Mouse (Mus musculus): ENCODE results near the gene Ctsl.

Gene Ctsl

DNA sequence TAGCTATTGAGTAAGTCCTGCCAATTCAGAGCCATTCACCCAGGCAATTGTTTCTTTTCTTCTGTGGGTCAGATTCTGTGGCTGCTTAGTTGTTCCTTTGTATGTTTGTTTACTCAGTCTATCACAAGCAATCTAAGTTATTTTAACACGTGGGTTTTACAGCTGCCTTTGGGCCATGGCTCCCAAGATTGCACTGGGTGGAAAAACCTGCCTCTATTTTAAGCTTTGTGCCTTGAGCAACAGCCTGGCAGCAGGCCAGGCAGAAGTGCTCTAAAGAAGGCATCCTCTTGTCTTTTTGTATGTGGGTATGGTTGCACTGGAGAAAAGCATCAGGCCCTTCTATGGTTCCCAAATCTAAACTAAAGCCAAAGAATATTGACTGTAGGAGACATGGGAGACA, 3.0 kb upstream of the Ctsl start:
- WGBS: 10% methylated on average over 1 of the region's 1 CpGs

DNA sequence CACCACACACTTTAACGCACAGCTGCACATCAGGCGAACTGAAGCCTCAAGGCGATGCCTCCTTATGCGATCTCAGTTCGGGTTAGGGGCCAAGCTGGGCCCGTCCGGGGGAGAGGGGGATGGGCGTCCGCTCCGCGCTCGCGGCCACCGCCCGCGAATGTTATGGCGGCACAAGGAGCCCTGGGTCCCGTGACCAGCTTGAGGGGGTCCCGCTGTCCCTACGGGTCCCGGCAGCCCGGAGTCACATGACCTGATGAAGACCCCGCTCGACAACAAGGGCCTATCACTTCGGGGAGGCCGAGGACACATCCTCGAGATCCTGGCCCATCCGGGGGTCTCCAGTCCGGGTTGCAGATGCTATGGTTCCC, 901 bp downstream of the Ctsl start:
- 1% methylated on average over 29 of the region's 29 CpGs for WGBS

DNA sequence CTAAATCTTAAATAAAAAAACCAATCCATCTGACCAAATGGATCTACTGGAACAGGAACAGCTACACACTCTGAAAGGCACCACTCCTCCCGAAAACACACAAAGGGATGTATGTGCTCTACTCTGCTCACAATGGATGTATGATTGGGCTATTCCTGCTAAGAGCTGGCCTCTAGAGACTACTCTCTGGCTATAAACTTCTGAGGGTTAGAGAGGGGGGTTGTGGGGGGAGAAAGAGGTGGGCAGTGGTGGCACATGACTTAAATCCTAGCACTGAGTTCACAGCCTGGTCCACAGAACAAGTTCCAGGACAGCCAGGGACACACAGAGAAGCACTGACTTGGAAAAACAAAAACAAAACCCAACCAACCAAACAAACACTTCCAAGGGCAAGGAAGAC, 2.1 kb downstream of the Ctsl start:
- WGBS: 85% methylated on average over 1 of the region's 1 CpGs

- WGBS: 96% methylated on average over 5 of the region's 5 CpGs
Observed at GRCm38 (mm10) chr13:64367615-64368014, 3.1 kb downstream of the Ctsl start.

DNA sequence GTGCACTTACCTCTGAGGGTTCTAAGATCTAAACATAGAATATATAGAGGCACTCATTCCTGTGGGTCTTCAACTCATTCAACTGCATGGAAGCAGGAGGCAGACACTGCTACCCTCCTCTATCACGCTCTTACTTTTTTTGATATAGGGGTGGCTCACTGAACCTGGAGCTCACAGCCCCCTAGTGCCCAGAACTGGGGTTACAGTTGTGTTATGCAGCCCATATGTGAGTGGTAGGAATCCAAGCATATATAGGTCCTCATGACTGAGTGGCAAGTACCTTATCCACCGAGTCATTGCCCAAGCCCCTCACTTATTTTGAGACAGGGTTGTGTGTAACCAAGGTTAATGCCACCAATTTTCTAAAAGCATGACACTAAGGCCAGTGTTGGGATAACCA, 6.4 kb downstream of the Ctsl start:
- WGBS: 73% methylated on average over 2 of the region's 2 CpGs

- 89% methylated on average over 6 of the region's 6 CpGs for WGBS
Observed at GRCm38 (mm10) chr13:64362139-64362538, 8.6 kb downstream of the Ctsl start.

DNA sequence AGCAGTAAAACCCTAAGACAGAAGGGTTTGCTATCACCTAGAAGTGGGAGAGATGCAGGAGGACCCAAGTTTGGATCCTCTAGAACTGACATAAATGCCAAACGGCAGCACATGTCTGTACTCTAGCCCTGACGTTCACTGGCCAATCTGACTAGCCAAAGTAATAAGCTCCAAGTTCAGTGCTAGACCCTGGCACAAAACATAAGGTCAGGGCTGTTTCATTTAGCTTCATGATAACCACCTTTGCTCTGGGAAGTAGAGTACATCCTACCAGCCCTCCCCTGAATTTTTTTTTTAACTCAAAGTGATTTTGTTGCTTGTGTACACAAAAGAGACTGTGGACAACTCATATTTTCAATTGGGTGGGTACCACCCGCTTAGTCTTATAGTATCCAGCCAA, 9.7 kb downstream of the Ctsl start:
- 92% methylated on average over 3 of the region's 3 CpGs for WGBS

DNA sequence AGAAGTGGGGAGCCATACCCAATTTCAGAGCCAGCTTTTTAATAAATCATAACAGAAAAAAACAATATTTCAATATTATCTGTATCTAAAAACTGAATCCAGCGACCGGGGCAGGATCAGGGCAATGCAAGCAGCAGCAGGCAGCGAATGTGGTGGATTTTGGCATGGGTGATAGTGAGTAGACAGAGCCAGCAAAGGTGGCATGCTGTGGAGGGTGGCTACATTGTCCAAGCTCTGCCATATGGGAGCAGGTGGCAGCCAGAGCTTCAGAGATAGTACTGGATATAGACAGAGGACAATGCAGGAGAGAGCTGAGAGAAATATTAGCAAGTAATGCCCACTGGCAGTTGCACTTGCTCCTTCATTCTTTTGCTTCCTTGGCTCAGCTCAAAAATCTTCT, 11.0 kb downstream of the Ctsl start:
- WGBS: 81% methylated on average over 3 of the region's 3 CpGs

DNA sequence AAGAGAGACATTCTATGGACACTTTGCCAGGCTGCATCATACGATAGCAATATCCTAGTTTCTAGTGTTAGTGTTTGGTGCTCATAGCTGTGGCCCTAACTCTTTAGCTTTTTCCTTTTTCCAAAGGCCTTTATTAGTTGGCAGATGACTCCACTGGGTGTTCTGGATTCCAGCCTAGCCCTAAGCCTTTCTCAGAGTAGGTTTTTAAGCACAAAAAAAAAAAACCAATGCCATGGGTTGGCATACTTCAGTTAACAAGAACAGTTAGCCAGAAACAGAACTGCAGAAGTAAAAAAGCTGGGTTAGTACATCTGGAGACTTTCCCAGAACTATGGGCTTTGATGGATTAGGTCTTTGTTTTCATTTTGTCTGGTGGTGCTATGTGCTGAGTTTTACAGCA, 12.2 kb downstream of the Ctsl start:
- WGBS: 68% methylated on average over 1 of the region's 1 CpGs

DNA sequence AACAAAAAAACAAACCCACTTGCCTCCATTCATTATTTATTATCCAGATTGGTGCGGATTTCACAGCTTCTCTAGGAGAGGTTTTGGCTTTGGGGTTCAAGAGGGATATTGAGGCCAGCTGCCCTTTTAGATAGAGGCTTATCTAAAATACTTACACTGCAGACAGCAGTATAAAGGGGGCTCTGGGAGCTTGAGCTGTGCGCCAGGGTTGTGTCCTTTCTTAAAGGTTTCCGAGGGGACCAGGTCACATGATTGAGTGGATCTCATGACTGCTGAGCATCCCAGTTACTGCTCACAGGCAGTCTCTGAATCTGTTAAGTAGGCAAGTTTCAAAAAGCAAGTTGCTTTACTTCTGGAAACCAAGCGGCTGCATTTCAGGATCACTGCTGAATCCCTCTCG, 13.3 kb downstream of the Ctsl start:
- 83% methylated on average over 5 of the region's 5 CpGs for WGBS

GRCm38 (mm10) chr13:64349474-64349873, 21.2 kb downstream of the Ctsl start:
- 90% methylated on average over 2 of the region's 2 CpGs for WGBS

GRCm38 (mm10) chr13:64344082-64344501, 26.6 kb downstream of the Ctsl start:
- 3% methylated on average over 9 of the region's 9 CpGs for WGBS

DNA sequence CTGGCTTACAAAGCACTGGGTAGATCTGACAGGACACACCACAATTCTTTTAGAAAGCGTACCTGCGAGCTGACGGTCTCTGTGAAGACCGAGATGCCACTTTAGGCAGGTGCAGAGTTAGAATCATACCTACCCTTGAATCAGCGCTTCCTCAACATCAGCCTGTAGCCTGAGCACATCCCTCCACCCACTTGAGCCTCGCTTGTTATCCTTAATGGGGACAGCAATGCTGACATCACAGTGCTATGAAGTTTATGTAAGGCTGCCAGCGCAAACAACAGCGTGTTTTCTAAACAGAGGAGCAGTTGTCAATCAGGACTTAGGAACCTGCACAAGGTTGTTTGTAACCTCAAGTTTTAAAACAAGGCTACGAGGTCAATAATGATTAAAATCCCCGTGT, 27.1 kb downstream of the Ctsl start:
- WGBS: 16% methylated on average over 10 of the region's 10 CpGs

- 85% methylated on average over 4 of the region's 4 CpGs for WGBS
Observed at GRCm38 (mm10) chr13:64335546-64336132, 35.1 kb downstream of the Ctsl start.

GRCm38 (mm10) chr13:64333102-64333501, 37.6 kb downstream of the Ctsl start:
- 93% methylated on average over 3 of the region's 3 CpGs for WGBS

DNA sequence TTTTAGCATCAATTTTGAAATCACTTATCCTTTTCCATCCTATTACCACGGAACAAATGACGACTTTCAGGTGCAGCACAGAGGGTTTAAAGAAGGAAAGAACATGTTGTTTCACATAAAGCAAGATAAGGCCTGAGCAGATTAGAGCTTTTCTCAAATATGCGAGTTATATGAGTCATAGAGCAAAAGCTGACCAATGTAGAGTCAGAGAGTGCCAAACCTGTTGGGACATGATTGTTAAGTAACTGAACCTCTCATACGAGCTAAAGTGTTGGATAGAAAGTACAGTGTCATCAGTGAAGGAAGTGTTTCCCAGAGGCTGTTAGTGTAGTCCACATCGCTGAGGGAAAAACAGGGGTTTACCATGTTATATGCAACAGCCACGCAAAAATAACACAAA, 38.4 kb downstream of the Ctsl start:
- 85% methylated on average over 6 of the region's 6 CpGs for WGBS

DNA sequence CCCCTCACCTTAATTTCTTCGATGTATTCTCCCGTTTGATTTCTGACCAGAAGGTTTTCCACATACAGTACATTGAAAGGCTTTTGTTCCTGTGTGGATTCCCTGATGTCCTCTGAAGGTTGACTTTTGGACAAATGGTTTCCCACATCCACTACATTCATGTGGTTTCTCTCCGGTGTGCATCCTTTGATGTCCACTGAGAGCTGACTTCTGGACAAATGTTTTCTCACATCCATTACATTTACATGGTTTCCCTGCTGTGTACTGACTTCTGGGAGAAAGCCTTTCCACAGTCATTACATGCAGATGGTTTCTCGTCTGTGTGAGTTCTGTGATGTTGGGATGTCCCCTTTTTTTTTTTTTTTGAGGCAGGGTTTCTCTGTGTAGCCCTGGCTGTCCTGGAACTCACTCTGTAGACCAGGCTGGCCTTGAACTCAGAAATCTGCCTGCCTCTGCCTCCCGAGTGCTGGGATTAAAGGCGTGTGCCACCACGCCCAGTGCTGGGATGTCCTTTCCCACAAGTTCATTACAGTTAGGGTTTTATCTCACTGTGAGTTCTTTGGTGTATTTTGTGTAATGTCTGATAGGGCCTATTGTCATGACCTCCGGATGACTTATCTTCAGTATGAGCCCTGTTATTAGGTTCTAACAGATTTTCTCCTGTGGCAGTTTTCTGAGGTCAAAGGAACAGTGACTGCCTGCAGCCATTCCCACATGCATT, 48.0 kb downstream of the Ctsl start:
- 88% methylated on average over 8 of the region's 8 CpGs for WGBS

DNA sequence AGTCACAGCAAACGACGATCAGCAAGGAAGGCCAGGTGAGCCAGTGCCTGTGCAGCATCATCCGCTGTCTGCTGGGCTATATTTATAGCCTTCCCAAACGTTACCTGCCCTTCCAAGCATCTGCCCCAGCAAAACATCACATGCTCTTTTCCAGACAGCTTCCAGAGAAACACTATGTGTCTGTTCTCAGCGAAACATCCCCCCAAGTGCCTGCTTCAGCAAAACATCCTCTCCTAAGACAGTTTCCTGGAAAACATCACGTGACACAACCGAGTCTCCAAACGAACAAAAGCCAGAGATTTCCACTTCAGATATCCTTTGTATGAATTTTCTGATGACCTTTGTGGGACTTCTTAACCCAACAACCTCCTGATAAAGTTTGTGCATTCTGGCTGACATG, 50.4 kb downstream of the Ctsl start:
- WGBS: 73% methylated on average over 8 of the region's 8 CpGs

DNA sequence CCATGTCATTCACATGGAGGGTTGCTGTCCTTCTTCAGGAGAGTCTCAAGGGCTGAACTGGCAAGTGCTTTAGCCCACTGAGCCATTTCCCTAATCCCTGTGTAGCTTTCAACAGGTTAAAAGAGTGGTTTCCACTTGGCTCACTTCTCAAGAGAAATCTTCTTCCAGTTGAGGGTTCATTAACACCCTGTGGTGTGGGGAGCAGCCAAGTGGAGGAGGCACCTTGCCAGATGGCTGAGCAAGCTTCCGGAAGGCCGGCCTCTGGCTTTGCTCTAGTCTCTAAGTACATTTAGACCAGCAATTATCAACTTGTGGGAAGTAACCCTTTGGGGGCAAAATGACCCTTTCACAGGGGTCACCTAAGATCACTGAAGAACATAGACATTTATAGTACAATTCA, 52.3 kb downstream of the Ctsl start:
- WGBS: 63% methylated on average over 2 of the region's 2 CpGs

GRCm38 (mm10) chr13:64315483-64316050, 55.1 kb downstream of the Ctsl start:
- WGBS: under 1% methylated on average over 3 of the region's 3 CpGs

DNA sequence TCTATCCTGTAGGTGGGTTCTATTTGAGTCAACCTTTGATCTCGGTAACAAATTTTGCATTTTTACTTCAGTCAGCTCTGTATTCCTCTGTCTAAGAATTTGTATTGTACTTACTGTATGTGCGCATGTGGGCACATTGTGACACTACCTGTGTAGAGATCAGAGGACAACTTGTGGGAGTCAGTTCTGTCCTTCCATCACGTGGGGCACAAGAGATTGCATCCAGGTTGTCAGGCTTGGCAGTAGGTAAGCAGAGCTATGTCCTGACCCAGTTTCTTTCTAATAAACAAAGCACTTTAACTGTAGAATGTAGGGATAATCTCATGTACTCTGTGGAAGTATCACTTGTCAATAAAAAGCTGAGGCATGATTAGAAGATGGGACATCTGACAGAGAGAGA, 56.6 kb downstream of the Ctsl start:
- WGBS: 78% methylated on average over 3 of the region's 3 CpGs

DNA sequence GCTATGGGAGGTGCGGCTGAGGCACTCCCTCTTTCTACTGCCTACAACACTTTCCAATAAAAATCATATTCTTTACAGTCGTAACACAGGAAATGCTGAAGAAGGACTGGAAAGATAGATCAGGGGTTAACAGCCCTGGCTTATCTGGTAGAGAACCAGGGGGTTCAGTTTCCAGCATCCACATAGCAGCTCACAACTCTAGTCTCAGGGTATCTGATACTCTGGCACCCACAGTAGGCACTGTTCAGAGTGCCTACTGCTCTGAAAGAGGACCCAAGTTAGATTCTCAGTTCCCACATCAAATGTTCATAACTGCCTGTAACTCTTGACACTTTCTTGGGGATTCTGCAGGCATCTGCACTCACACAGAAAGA, 57.8 kb downstream of the Ctsl start:
- 2% methylated on average over 2 of the region's 2 CpGs for WGBS
